Mouse (Mus musculus) neural tube, embryonic 14.5 days (tissue): ENCODE results near the gene Tspan10. TPM values are rescaled to one million over a fixed set of nuclear protein-coding genes. Genes with fewer than 3 reads are reported as not detected.

Experiments
- ATAC-seq: fragments of 200-750 bp; cut with Nextera tagmentation; 2 replicates; pipeline ENCODE4 v1.8.0; 2017; ENCODE audit warnings: low read depth, mild to moderate bottlenecking, moderate TSS enrichment, moderate library complexity
- H3K27ac ChIP-seq: fragments of 300-500 bp; sonication (generic); 2 replicates; pipeline ENCODE4 v1.5.1; 2014; ENCODE audit warnings: low read depth, mild to moderate bottlenecking, control low read depth, low read length, moderate library complexity, mixed read lengths
- H3K27me3 ChIP-seq: fragments of 300-500 bp; sonication (generic); 2 replicates; pipeline ENCODE4 v1.6.1; 2014; ENCODE audit warnings: low read length; ENCODE audit not compliant: control insufficient read depth, insufficient read depth
- H3K36me3 ChIP-seq: fragments of 300-500 bp; sonication (generic); 2 replicates; pipeline ENCODE4 v1.6.1; 2014; ENCODE audit warnings: low read length, mixed read lengths; ENCODE audit not compliant: control insufficient read depth, insufficient read depth
- H3K4me1 ChIP-seq: fragments of 300-500 bp; sonication (generic); 2 replicates; pipeline ENCODE4 v1.6.1; 2014; ENCODE audit warnings: low read length; ENCODE audit not compliant: control insufficient read depth, insufficient read depth
- H3K4me2 ChIP-seq: fragments of 300-500 bp; sonication (generic); 2 replicates; pipeline ENCODE4 v1.6.1; 2014; ENCODE audit warnings: mild to moderate bottlenecking, low read depth, low read length, control low read depth
- H3K4me3 ChIP-seq: fragments of 300-500 bp; sonication (generic); 2 replicates; pipeline ENCODE4 v1.5.1; 2014; ENCODE audit warnings: low read depth, low read length, control low read depth, mixed read lengths
- H3K9ac ChIP-seq: fragments of 300-500 bp; sonication (generic); replicated peaks from 2 replicates; pipeline ENCODE4 v1.6.1; 2014; ENCODE audit warnings: low read depth, mild to moderate bottlenecking, control low read depth, low read length, mixed read lengths
- H3K9me3 ChIP-seq: fragments of 300-500 bp; sonication (generic); 2 replicates; pipeline ENCODE4 v1.6.1; 2016; ENCODE audit warnings: low read length; ENCODE audit not compliant: control insufficient read depth
- WGBS: fragments of 180-500 bp; shearing (Covaris S2); extraction: QIAGEN DNeasy Blood & Tissue Kit; methylation state at CpG from one replicate; pipeline ENCODE4 v1.1.7; 2014; 5-methylcytosine and 5-hydroxymethylcytosine counted together
- polyA plus RNA-seq: library from polyadenylated mRNA; unstranded; fragments of >200 nt; fragmentation: Nextera tagmentation; extraction: Ambion mirVana; gene quantifications from 2 replicates; pipeline ENCODE4 v1.2.1, GENCODE M21; 2014

The Tspan10 gene
- polyA plus RNA-seq, 1 experiment from 2014 or later: not detected

GRCm38 (mm10) chr11:120418592-120418991, 23.9 kb upstream of the Tspan10 start:
- no peak for ATAC-seq
- no peaks in the 10 kb centered on the region for H3K27me3 ChIP-seq
- no peak overlapping the region for H3K4me2 ChIP-seq
- peaks cover 40% of the 10 kb centered on the region for H3K36me3 ChIP-seq
- no peak overlapping the region for H3K4me3 ChIP-seq
- 95% methylated on average over 1 of the region's 1 CpGs for WGBS
- H3K27ac ChIP-seq: no peak overlapping the region
- no peak overlapping the region for H3K9ac ChIP-seq
- no peaks in the 10 kb centered on the region; the same call in 1 of the 2 replicates for H3K4me1 ChIP-seq
- no peaks in the 10 kb centered on the region for H3K9me3 ChIP-seq

GRCm38 (mm10) chr11:120422651-120423568, 19.5 kb upstream of the Tspan10 start:
- H3K27ac ChIP-seq: no peak overlapping the region
- no peaks in the 10 kb centered on the region for H3K27me3 ChIP-seq
- H3K9me3 ChIP-seq: no peaks in the 10 kb centered on the region
- no peak for ATAC-seq
- no peak overlapping the region for H3K4me3 ChIP-seq
- H3K9ac ChIP-seq: no peak overlapping the region
- 72% methylated on average over 13 of the region's 13 CpGs for WGBS
- no peaks in the 10 kb centered on the region; the same call in 1 of the 2 replicates for H3K4me1 ChIP-seq
- no peak overlapping the region for H3K4me2 ChIP-seq
- peaks cover 60% of the 10 kb centered on the region for H3K36me3 ChIP-seq

- Histone ChIP-seq H3K4me2 (no peak overlapping the region), H3K4me1 (no peaks in the 10 kb centered on the region; the same call in 1 of the 2 replicates), H3K9ac (no peak overlapping the region), H3K9me3 (no peaks in the 10 kb centered on the region), H3K4me3 (no peak overlapping the region), H3K36me3 (peaks cover 66% of the 10 kb centered on the region), H3K27ac (no peak overlapping the region), H3K27me3 (no peaks in the 10 kb centered on the region)
- no peak for ATAC-seq
- 61% methylated on average over 9 of the region's 9 CpGs for WGBS
These were observed 18.7 kb upstream of the Tspan10 start for GRCm38 (mm10) chr11:120423569-120424295.

- no peaks in the 10 kb centered on the region; the same call in 1 of the 2 replicates for H3K4me1 ChIP-seq
- no peak for ATAC-seq
These were observed 15.7 kb upstream of the Tspan10 start for GRCm38 (mm10) chr11:120426727-120427126.

GRCm38 (mm10) chr11:120437152-120437856, 5.1 kb upstream of the Tspan10 start, which contains the start of gene Nploc4:
Nploc4 (minus strand) TSS chr11:120437708.
- H3K4me3 ChIP-seq: peak within 1 kb of the TSS; percentile 90
- peaks cover 17% of the 10 kb centered on the region for H3K36me3 ChIP-seq
- H3K27ac ChIP-seq: peak within 1 kb of the TSS; percentile 66; the same call in 1 of the 2 replicates
- H3K9ac ChIP-seq: peak within 1 kb of the TSS; percentile 94
- ATAC-seq: peak; percentile 87
- peaks cover 9% of the 10 kb centered on the region for H3K4me1 ChIP-seq
- peak within 1 kb of the TSS; percentile 73 for H3K4me2 ChIP-seq
- under 1% methylated on average over 67 of the region's 77 CpGs for WGBS
- H3K27me3 ChIP-seq: no peaks in the 10 kb centered on the region
- H3K9me3 ChIP-seq: no peaks in the 10 kb centered on the region

More at GRCm38 (mm10) chr11:120426727-120427126, 15.7 kb upstream of the Tspan10 start:
- Histone ChIP-seq H3K27ac (no peak overlapping the region), H3K9me3 (no peaks in the 10 kb centered on the region), H3K9ac (no peak overlapping the region), H3K4me2 (no peak overlapping the region), H3K4me3 (no peak overlapping the region), H3K36me3 (peaks cover 57% of the 10 kb centered on the region), H3K27me3 (no peaks in the 10 kb centered on the region)
- WGBS: 94% methylated on average over 3 of the region's 3 CpGs

GRCm38 (mm10) chr11:120437857-120438385, 4.5 kb upstream of the Tspan10 start:
- Histone ChIP-seq H3K27ac (no peak overlapping the region), H3K9me3 (no peaks in the 10 kb centered on the region), H3K36me3 (peaks cover 11% of the 10 kb centered on the region), H3K4me1 (peaks cover 9% of the 10 kb centered on the region), H3K9ac (peak overlapping the region; percentile 94), H3K4me3 (peak overlapping the region; percentile 90), H3K4me2 (peak overlapping the region; percentile 73), H3K27me3 (no peaks in the 10 kb centered on the region)
- no peak for ATAC-seq
- 26% methylated on average over 12 of the region's 12 CpGs for WGBS

GRCm38 (mm10) chr11:120442765-120443280, 379 bp downstream of the Tspan10 start:
- WGBS: 92% methylated on average over 3 of the region's 3 CpGs
- Histone ChIP-seq H3K4me2 (no peak overlapping the region), H3K9ac (no peak overlapping the region), H3K36me3 (no peaks in the 10 kb centered on the region), H3K27ac (no peak overlapping the region), H3K4me3 (no peak overlapping the region), H3K9me3 (no peaks in the 10 kb centered on the region), H3K4me1 (no peaks in the 10 kb centered on the region), H3K27me3 (no peaks in the 10 kb centered on the region)
- ATAC-seq: no peak

GRCm38 (mm10) chr11:120444106-120444505, 1.7 kb downstream of the Tspan10 start:
- Histone ChIP-seq H3K4me1 (no peaks in the 10 kb centered on the region), H3K27me3 (no peaks in the 10 kb centered on the region), H3K9ac (no peak overlapping the region), H3K4me3 (no peak overlapping the region), H3K27ac (no peak overlapping the region), H3K9me3 (no peaks in the 10 kb centered on the region), H3K4me2 (no peak overlapping the region), H3K36me3 (no peaks in the 10 kb centered on the region)
- WGBS: 69% methylated on average over 6 of the region's 6 CpGs
- no peak for ATAC-seq
